Mouse (Mus musculus) frontal cortex, postnatal 14 days (tissue): ENCODE results near the gene Herpud1.
A peak's percentile ranks its signal among the peaks of the same experiment; 100 is the strongest.
"Not testable (repeated sequence)": the region's sequence is repeated elsewhere in the genome, so short reads cannot be mapped to it uniquely, and the experiment has no call there.

Experiments
- DNase-seq, 2 experiments: peaks; one replicate each; pipeline ENCODE4 v3.0.0; 2022; ENCODE audit warnings: low spot score in 2 of 2

Gene Herpud1

DNA sequence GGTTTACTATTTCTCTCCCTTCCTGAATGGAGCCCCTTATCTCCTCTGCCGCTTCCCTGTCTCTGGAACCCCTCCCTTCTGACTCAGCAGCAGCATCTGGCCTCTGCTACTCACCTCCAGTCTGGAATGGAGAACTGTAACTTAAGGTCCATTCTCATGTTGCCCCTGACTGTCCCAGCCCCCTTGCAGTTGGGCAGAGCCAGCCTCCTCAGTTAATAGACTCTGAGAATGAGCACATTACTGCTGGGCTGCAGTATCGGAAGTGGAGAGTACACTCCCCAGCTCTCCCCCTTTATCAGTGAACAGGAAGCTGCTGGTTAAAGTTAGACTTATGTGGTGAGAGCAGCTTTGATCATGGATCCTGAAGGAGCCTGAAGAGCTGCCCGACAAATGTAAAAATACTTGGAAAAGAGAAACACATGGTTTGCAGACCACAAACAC is 10.7 kb upstream of the Herpud1 start:
- no peak for DNase-seq

DNA sequence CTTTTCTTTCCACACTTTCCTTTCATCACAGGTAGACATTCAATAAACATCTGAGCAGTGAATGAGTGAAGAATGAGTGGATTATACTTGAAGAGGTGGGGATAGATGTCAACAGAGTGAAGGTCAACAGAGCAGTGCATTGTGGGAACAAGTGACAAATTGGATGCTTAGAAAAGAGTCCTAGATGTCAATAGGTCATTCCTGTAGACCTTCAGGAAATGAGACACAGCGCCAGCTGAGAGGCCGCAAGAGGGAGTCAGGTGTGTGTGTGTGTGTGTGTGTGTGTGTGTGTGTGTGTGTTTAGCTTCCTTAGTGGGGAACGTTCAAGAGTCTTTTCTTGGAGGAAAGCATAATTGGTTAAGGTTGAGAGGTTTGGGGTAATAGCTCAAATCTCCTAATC is 10.1 kb upstream of the Herpud1 start:
- DNase-seq = no peak

DNA sequence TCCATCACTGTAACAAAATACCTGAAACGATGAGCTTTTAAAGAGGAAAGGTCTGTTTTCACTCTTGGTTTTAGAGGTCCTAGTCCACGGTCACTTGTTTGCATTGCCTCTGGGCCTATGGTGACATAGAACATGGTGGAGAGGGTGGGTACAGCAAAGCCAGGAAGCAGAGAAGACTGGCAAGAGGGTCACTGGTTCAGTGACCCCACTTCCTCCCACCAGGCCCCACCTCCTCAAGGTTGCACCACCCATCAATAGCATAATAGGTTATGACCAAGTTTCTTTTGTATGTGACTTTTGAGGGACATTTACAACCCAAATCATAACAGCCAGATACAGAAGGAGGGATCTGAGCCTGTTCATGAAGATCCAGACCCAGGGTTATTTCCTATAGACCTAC is 9.7 kb upstream of the Herpud1 start:
- DNase-seq = no peak

DNA sequence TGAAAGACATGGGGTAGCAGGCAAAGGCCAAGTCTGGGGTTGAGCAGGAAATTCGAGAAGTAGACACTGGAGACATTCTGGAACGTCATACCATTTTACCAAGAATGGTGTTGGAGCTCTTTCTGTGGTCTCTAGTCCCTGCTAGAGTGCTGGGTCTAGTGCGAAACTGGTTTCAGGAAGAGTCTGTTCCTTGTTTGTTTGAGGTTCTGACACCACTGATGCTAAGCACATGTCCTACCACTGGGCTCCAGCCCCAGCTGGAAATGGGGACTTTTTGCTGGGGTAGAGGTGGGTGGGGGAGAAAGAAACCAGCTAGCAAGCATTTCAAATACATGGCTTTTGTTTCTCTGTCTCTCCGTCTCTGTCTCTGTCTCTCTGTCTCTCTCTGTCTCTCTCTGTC is 9.2 kb upstream of the Herpud1 start:
- DNase-seq = no peak

DNA sequence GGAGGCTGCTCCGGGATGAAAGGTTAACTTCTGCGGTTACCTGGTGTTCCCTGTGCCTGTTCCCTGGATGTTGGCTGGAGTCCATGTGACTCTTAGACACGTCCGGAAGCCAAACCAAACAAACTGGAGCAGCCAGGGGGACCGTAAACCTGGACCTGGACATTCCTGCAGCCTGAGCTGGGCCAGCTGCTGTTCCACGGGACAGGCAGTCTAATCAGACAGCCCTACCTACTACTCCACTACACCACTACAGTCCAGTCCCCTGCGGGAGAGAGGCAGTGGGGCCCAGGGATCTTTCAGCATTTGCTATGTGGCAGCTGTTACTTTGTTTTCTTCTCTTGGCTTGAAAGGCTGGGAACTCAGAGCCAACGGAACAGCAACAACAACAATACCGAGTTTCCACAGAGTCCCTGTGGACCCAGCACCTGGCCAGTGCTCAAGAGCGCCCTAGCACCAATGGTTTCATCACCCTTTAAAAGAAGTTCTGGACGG is 8.5 kb upstream of the Herpud1 start:
- no peak for DNase-seq

DNA sequence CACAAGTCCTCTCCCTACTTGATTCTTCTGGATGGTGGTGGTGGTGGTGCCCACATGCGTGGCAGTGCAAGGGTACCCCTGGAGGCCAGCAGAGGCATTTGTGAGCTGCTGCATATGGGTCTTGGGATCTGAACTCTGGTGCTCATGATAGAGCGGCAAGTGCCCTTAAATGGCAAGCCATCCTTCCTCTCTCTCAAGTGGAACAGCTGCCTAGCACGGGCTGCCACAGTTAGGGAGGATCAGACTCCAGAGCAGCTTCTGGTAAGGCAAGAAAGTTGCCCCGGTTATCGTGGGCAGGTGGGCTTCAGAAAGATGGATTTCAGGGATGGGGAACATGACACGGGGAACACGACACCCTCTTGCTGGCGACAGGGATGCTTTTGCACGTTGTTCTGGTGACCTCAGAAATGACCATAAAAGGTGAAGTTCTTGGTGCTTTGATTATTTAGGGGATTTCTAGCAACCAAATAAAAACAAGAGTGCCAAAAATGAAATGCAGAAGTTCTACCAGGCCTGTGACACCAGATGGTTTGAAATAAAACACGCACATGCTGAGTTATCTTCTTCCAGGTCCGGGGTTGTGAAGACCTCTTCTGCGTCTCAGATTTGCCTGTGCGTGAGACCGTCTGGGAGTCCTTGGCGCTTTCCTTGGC is 7.3 kb upstream of the Herpud1 start:
- DNase-seq = no peak

DNA sequence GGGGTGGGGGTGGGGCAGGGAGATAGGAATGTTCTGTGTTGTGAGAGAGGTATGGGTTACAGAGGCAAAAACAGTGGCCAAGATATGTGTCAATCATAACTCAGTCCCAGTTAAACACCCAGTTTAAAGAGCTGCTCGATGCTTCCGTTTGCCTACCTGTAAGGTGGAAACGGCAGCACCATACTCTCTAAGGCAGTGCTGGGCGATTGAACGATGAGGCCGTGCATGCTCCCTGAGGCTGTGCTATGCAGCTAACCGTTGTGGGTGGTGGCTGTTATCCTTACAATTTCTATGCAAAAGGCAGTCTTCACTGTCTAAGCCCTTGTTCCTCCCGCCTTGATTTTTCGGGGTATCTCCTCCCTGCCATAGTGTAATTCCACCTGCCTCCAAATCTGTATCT is 6.6 kb upstream of the Herpud1 start:
- DNase-seq = no peak

DNA sequence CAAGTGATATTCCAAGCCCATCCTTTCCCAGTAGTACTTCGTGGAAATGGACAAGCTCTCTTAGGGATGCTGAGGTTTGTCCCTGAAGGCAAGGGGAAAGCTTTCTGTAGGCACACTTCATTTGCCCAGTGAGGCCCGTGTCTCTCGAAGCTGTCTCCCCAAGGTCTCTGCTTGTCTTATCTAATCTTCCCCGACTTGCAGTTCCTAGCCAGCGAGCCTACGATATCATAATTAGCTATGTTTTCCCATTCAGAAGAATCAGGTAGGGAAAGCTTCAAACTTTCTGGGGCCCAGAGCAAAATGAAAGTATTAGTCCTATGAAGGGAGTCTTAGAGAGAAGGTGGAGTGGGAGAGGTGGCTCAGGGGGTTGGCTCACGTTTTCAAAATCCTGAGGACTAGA is 2.1 kb upstream of the Herpud1 start:
- no peak for DNase-seq

DNA sequence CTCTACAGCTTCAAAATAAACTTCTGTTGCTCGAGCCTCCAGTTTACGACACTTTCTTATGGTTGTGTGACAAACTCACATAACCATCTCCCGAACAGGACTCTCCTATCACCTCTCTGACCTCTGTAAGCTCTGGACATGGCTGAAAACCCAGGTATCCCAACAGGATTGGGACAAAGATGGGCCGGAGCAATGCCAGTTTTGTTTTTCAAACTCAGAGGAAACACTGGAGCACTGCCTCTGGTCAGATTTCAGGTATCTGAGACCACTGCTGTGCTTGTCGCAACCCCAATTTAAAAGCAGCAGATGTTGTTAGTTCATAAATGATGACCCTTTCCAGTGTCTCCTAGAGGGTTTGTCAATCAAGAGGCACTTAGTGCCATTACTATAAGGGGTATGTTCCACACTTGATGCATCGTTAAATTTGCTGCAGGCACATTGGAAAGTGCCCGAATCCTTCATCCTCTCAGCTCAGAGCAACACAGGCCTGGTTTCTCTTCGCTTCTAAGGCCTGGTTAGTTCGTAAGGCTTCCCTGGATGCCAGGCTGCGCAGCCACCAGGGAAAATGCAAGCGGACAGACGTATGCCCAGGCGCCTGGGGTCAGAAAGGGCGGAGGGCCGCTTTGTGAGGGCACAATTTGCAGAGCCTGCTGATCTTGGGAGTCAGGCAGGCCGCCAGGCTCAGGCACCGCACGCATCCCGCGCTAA is 578 bp upstream of the Herpud1 start:
- no peak for DNase-seq

DNA sequence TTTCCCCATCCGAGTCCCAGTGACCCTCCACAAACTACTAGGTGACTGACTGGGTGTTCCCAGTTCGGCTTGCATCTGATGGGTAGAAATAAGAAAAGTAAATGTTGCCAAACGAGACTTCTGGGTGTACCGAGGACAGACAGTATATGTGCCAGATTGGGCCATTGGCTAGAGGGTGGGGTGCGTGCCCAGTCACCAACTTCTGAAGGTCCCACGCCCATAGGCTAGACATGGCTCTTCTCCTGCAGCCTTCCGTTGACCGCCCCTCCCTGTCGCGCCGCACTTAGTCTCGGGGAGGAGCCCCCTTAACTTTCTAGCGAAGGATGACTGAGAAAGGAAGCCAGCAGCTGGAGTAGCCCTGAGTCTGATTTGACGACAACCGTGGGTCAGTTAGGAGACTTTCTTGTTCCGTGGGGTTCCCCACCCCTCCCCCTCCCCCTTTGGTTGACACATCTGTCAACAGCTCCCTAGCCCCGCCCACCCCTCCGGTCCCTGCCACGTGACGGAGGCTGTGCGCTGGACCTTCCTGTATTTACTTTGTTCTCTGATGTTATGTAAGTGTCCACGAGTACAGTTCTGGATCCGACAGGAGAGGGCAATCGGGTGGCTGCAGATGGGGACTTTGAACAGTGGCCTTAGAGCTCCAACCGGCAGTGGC is 918 bp downstream of the Herpud1 start:
- peak; percentile 68 to 74 for DNase-seq

DNA sequence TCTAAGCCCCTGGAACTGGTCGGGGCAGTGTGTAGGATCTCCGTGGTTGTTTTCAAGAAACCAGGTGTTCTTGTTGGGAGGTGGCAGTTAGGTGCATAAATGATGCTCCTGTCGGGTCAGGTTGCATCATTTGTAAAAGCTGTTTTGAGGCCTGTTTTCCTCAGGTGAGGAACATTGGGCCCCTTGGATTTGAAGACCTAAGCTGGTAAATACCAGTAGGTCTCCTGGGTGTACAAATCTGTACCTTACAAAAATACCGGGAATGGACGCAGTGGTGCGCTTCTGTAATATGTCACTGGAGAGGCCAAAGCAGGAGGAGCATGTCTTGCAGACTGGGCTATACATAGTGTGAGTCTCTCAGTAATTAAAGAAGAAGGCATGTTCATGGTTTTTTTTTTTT is 1.5 kb downstream of the Herpud1 start:
- no peak for DNase-seq

DNA sequence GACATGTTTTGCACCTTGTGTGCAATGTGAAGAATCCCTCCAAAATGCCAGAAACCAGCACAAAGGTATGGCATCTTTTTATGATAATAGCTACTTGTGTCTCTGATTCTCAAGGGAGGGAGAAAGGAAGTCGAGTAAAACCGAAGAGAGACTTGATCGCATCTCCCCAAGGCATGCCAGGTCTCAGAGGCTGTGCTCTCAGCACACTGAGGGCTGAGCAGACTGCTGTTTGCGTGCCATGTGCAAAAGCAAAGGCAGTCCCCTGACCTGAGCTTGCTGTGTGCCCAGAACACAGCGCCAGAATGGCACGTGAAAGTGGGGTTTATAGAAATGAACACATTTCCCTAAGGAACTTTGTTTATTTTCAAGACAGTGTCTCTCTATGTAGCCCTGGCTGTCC is 3.3 kb downstream of the Herpud1 start:
- DNase-seq = no peak

DNA sequence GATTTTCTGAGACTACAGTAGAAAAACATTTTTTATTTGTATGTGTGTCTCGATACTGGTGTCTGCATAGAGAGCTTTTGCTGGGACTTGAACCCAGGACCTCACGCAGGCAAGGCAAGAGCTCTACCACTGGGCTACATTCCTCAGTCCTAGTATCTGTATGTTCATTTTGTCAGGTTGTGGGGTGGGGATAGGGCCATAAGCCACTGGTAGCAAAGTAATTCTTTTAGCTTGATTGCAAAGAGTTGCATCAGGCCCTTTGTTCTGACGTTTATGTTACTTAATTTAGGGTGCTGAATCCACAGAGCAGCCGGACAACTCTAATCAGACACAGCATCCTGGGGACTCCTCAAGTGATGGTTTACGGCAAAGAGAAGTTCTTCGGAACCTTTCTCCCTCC is 4.2 kb downstream of the Herpud1 start:
- no peak for DNase-seq

DNA sequence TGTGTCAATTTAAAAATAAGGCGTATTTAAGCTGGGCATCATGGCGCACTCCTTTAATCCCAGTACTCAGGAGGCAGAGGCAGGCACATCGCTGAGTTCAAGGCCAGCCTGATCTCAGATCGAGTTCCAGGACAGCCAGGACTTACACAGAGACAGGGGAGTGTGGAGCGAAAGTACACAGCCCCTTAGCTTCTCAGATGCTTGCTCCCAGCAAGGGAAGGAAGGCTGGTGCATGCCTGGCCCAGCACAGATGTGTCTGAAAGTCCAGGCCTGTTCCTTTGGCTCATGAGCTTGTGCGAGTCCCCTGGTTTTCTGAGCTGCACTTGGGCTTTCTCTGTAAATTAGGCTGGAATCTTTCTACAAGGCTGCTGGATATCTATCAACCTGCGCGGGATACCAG is 4.7 kb downstream of the Herpud1 start:
- DNase-seq = no peak

DNA sequence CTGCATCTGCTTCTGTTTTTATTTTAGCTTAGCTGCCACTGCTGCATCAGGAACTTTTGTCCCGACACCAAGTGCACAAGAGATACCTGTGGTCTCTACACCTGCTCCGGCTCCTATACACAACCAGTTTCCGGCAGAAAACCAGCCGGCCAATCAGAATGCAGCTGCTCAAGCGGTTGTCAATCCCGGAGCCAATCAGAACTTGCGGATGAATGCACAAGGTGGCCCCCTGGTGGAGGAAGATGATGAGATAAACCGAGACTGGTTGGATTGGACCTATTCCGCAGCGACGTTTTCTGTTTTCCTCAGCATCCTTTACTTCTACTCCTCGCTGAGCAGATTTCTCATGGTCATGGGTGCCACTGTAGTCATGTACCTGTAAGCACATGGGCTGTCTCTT is 5.9 kb downstream of the Herpud1 start:
- DNase-seq = no peak

DNA sequence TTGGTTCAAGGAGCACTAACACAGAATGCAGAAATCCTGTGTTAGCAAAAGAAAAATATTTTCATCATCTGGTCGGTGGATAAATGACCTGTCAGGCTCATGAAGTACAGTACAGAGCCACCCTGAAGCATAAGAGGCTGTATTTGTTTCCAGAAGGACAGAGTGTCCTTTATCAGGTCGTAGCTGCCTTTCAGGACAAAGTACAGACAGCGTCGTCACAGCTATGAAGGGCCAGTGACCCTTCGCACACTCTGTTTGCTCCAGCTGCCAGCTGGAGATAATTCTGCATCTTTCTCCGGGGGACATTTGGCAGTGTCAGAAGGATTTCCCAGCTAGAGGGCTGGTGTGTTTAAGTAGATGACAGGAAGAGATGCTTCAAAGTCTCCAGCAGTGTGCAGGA is 6.4 kb downstream of the Herpud1 start:
- no peak for DNase-seq

DNA sequence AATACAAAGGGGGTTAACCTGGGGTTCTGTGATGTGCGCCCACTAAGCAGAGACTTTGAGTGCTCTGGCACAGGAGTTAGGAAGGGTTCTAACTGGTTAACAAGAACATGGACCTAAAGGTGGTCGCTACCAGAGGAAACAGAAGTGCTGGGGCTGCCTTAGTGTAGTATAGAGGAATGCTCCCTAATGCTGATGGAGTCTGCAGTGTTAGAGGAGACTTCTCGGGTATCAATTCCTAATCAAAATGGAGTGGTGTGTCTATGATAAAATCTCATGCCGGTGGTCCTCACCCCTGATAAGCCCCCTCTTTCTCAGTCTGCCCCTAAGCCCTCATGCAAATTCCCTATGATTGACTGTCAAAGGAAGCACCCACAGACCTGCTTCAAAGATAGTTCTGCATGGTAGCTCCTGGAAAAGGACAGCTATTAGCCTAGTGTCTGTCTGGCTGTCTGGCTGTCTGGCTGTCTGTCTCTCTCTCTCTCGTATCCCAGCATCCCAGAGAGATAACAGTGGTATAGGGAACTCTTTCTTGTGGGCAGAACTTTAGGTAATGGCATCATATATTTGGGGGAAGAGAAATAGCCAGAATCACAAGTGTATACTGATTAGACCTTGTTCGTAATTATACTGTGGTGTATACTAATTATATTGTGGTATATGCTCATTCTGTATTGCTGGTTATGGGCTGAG is 9.8 kb downstream of the Herpud1 start:
- no peak for DNase-seq

DNA sequence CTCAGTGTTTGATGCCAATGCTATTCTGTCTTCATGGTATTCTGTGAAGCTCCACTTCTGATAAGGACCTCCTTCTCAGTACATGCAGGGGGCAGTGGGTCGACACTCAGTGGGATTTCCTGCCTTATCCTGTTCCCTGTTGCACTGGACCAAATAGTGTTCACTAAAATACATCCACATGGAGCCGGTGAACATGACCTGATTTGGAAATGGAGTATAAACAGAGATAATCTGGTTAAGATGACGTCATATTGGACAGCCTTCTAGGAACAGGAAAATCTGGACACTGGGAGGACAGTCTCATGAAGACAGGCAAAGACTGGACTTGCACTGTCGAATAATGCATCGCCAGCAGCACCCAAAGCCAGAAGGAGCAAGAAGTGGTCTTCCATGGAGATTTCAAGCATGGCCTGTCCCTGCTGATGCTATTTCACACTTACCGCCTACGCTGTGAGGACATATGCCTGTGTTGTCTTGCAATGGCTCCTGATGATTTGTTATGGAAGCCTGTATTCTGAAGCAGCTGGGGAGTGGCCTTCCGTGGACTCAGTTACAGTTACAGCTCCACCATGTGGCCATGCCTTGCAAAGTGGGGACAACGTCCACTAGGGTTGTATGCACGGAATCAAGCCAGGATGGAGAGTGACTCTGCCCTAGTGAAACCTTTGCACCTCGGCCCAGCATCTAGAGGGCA is 10.9 kb downstream of the Herpud1 start:
- no peak for DNase-seq

DNA sequence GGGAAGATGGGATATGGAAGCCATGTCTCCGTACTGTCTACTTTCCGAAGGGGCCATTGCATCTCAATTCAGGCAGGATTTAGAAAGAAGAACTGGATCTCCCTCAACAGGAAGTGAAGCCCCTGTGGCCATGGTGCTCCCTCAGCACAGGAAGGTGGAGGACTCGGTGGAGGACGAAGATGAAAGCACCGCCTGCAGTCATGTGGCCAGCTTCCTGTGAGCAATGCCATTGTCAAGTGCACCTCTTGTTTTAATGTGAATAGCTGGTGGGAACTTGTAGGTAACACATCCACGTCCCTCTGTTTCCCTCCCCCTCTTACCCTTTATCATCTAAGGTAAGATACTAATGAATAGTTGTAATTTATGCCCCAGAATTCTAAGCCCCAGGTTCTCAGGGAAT is 12.3 kb downstream of the Herpud1 start:
- no peak for DNase-seq

DNA sequence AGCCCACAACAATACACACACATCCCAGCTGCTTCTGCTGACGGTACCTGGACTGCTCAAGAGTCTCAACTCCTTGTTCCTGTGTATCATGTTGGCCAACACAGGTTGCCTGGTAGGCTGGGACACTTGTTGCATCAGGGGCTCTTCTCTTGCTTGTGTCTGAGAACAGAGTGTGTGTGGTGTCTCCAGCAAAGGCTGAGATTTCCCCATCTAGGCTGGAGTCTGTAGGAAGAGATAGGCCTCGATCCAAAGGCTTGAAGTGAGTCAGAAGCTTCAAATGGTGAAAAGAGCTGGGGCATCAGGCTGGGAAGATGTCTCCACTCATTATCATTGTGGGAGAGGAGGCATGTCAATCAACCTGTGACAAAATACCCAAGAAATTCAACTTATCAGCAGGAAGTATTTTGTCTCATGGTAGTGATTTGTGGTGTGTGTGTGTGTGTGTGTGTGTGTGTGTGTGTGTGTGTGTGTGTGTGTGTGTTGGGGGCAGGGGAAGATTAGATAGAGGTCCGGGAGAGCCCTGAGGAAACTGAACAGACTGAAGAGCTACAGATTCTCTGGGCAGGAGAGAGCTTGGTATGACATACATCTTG is 13.2 kb downstream of the Herpud1 start:
- no peak for DNase-seq

DNA sequence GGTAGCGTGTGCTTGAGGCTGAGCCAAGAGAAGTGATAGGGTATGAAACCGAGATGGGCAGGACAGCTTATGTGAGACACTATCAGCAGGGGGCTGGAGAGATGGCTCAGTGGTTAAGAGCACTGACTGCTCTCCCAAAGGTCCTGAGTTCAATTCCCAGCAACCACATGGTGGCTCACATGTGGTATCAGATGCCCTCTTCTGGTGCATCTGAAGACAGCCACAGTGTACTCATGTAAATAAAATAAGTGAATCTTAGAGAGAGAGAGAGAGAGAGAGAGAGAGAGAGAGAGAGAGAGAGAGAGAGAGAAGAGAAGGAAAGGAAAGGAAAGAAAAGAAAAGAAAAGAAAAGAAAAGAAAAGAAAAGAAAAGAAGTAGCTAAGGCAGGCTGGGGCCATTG is 13.7 kb downstream of the Herpud1 start:
- not testable (repeated sequence) for DNase-seq
